19 mouse cellular contexts compared by ENCODE assay signal in genomic region chr13:4992876-4993275, GRCm38 (mm10).
"Had no signal": no experiment of that assay in that cellular context is flagged by ENCODE, and none has a peak within 500 bp of the region (broad histone marks: within the 10 kb centered on the region; RNA-seq: fewer than 3 reads in every experiment).

No protein-coding gene starts in this region.

- DNase-seq: kidney, adult 18-20 months; kidney, postnatal 36 days; layer of hippocampus, adult 9-11 months; layer of hippocampus, postnatal 36 days; liver; liver, embryonic 13.5 days; liver, postnatal 0 days; right cerebral cortex, adult 18-20 months; right cerebral cortex, postnatal 25 days; thymus, adult 18-20 months; thymus, postnatal 14 days had no signal

- H3K27ac ChIP-seq: kidney, embryonic 15.5 days; limb, embryonic 12.5 days; liver, embryonic 13.5 days; macrophage; midbrain, embryonic 12.5 days; neural tube, embryonic 15.5 days had no signal

- H3K36me3 ChIP-seq: kidney, embryonic 15.5 days; limb, embryonic 12.5 days; liver, embryonic 13.5 days; midbrain, embryonic 12.5 days; neural tube, embryonic 15.5 days had no signal

- ATAC-seq: liver, postnatal 0 days; midbrain, embryonic 16.5 days had no signal

- H3K27me3 ChIP-seq: kidney, embryonic 15.5 days; limb, embryonic 12.5 days; liver, embryonic 13.5 days; megakaryocyte, embryonic 14.5 days; midbrain, embryonic 12.5 days; neural tube, embryonic 15.5 days had no signal

- H3K9me3 ChIP-seq: kidney, embryonic 15.5 days; limb, embryonic 12.5 days; liver, embryonic 13.5 days; megakaryocyte, embryonic 14.5 days; midbrain, embryonic 12.5 days; neural tube, embryonic 15.5 days had no signal

- H3K4me2 ChIP-seq: kidney, embryonic 15.5 days; limb, embryonic 12.5 days; liver, embryonic 13.5 days; midbrain, embryonic 12.5 days; neural tube, embryonic 15.5 days had no signal

- H3K9ac ChIP-seq: kidney, embryonic 15.5 days; limb, embryonic 12.5 days; liver, embryonic 13.5 days; liver, postnatal 0 days; midbrain, embryonic 12.5 days; neural tube, embryonic 15.5 days had no signal

- H3K4me1 ChIP-seq: kidney, embryonic 15.5 days; limb, embryonic 12.5 days; liver, embryonic 13.5 days; megakaryocyte, embryonic 14.5 days; midbrain, embryonic 12.5 days; neural tube, embryonic 15.5 days had no signal

- H3K4me3 ChIP-seq: kidney, embryonic 15.5 days; limb, embryonic 12.5 days; liver, embryonic 13.5 days; megakaryocyte, embryonic 14.5 days; midbrain, embryonic 12.5 days; myocyte; neural tube, embryonic 15.5 days had no signal
